Mouse (Mus musculus) myocyte (in vitro differentiated cells): ENCODE measurements around the gene Tmem206.

Source experiments
- E2F4 ChIP-seq: IDR thresholded peaks from one replicate; pipeline ENCODE4 v1.6.1; 2011; ENCODE audit warnings: mild to moderate bottlenecking, control low read depth, moderate library complexity; ENCODE audit not compliant: insufficient read depth
- MAX ChIP-seq: IDR thresholded peaks from one replicate; pipeline ENCODE4 v1.6.1; 2011; ENCODE audit warnings: low read depth, mild to moderate bottlenecking, control low read depth
- MYOD1 ChIP-seq, 3 experiments: IDR thresholded peaks; one replicate each; pipeline ENCODE4 v1.6.1; 2011; ENCODE audit warnings: control low read depth in 2 of 3, low read depth in 2 of 3, mild to moderate bottlenecking in 2 of 3, moderate library complexity in 1 of 3; ENCODE audit not compliant: insufficient read length in 2 of 3, control insufficient read depth in 1 of 3
- MYOG ChIP-seq, 3 experiments: IDR thresholded peaks; one replicate each; pipeline ENCODE4 v1.6.1; 2011; ENCODE audit warnings: control low read depth in 2 of 3, low read depth in 2 of 3, mild to moderate bottlenecking in 2 of 3; ENCODE audit not compliant: insufficient read length in 2 of 3, control insufficient read depth in 1 of 3, insufficient read depth in 1 of 3
- POLR2A ChIP-seq: IDR thresholded peaks from one replicate; pipeline ENCODE4 v1.6.1; 2011; ENCODE audit warnings: low read depth, mild to moderate bottlenecking, control low read depth, moderate library complexity; ENCODE audit not compliant: insufficient read length
- POLR2AphosphoS2 ChIP-seq: IDR thresholded peaks from one replicate; pipeline ENCODE4 v1.6.1; 2011; ENCODE audit warnings: low read depth, control low read depth; ENCODE audit not compliant: insufficient read length
- TCF12 ChIP-seq: IDR thresholded peaks from one replicate; pipeline ENCODE4 v1.6.1; 2011; ENCODE audit warnings: mild to moderate bottlenecking, control low read depth; ENCODE audit not compliant: poor library complexity, insufficient read depth, severe bottlenecking
- TCF3 ChIP-seq: IDR thresholded peaks from one replicate; pipeline ENCODE4 v1.6.1; 2011; ENCODE audit warnings: low read depth, control low read depth; ENCODE audit not compliant: insufficient read length
- USF1 ChIP-seq: IDR thresholded peaks from one replicate; pipeline ENCODE4 v1.6.1; 2011; ENCODE audit warnings: low read depth, mild to moderate bottlenecking, control low read depth, moderate library complexity

- TF ChIP-seq POLR2A: no peak
- TF ChIP-seq MYOG (IDR thresholded peaks at IDR 0.05; ENCODE audit: control insufficient read depth in 1 of 3, insufficient read depth in 1 of 3, insufficient read length in 2 of 3, low read depth in 2 of 3): no peak
- TF ChIP-seq MYOD1 (IDR thresholded peaks at IDR 0.05; ENCODE audit: control insufficient read depth in 1 of 3, insufficient read length in 2 of 3, low read depth in 2 of 3): no peak
- no peak for TF ChIP-seq E2F4
- TF ChIP-seq TCF12: no peak
- no peak for TF ChIP-seq USF1
- no peak for TF ChIP-seq POLR2AphosphoS2
- no peak for TF ChIP-seq TCF3
- no peak for TF ChIP-seq MAX
Observed at GRCm38 (mm10) chr1:191394126-191394525, 68.4 kb downstream of the Tmem206 start.
